Mouse (Mus musculus) ES-E14 (cell line): ENCODE measurements around the gene Usp18. TPM values are rescaled to one million over a fixed set of nuclear protein-coding genes. Genes with fewer than 3 reads are reported as not detected.

Experiments
- DNase-seq: peaks from one replicate; pipeline ENCODE4 v3.0.0-alpha.2; 2013; ENCODE audit warnings: low read depth, low spot score
- H3K27ac ChIP-seq: 2 replicates; pipeline ENCODE4 v1.5.1; 2012; ENCODE audit warnings: low read depth, mild to moderate bottlenecking, low read length, moderate library complexity, mixed read lengths; ENCODE audit not compliant: poor library complexity, insufficient read depth, severe bottlenecking
- H3K36me3 ChIP-seq: 2 replicates; pipeline ENCODE4 v1.6.1; 2012; ENCODE audit warnings: mild to moderate bottlenecking, low read length, moderate library complexity, mixed read lengths; ENCODE audit not compliant: control insufficient read depth, poor library complexity, insufficient read depth, severe bottlenecking
- H3K4me1 ChIP-seq, 2 experiments: fragments of 150-350 bp in 1 of 2; sonication (generic) in 1 of 2; 2 replicates each; pipeline ENCODE4 v1.6.1; 2012; ENCODE audit warnings: low read length in 2 of 2, mild to moderate bottlenecking in 1 of 2, mixed read lengths in 1 of 2; ENCODE audit not compliant: control insufficient read depth in 2 of 2, insufficient read depth in 2 of 2, poor library complexity in 1 of 2
- H3K4me3 ChIP-seq, 2 experiments: fragments of 150-350 bp in 1 of 2; sonication (generic) in 1 of 2; 2 replicates each; pipeline ENCODE4 v1.5.1; 2012; ENCODE audit warnings: low read length in 2 of 2, low read depth in 1 of 2, mild to moderate bottlenecking in 1 of 2, mixed read lengths in 1 of 2; ENCODE audit not compliant: insufficient read depth in 1 of 2, poor library complexity in 1 of 2, severe bottlenecking in 1 of 2
- H3K9ac ChIP-seq: 2 replicates; pipeline ENCODE4 v1.6.1; 2012; ENCODE audit warnings: low read depth, mild to moderate bottlenecking, low read length, mixed read lengths; ENCODE audit not compliant: poor library complexity, insufficient read depth, severe bottlenecking
- H3K9me3 ChIP-seq: fragments of 150-350 bp; sonication (generic); 2 replicates; pipeline ENCODE4 v1.6.1; 2012; ENCODE audit warnings: low read depth, mild to moderate bottlenecking, low read length; ENCODE audit not compliant: control insufficient read depth, insufficient read depth
- CHD2 ChIP-seq: IDR thresholded peaks from 2 replicates; pipeline ENCODE4 v1.6.1; 2014; ENCODE audit warnings: mild to moderate bottlenecking, low read depth, low read length, inconsistent platforms
- HCFC1 ChIP-seq: IDR thresholded peaks from 2 replicates; pipeline ENCODE4 v1.6.1; 2012; ENCODE audit warnings: low read length, inconsistent platforms, borderline replicate concordance; ENCODE audit not compliant: insufficient read depth
- MAFK ChIP-seq: IDR thresholded peaks from 2 replicates; pipeline ENCODE4 v1.6.1; 2014; ENCODE audit warnings: mild to moderate bottlenecking, low read depth, low read length, inconsistent platforms; ENCODE audit not compliant: insufficient read depth
- ZC3H11A ChIP-seq: IDR thresholded peaks from 2 replicates; pipeline ENCODE4 v1.6.1; 2012; ENCODE audit warnings: low read depth, mild to moderate bottlenecking, inconsistent platforms, low read length, borderline replicate concordance
- ZNF384 ChIP-seq: IDR thresholded peaks from 2 replicates; pipeline ENCODE4 v1.6.1; 2012; ENCODE audit warnings: low read depth, low read length, inconsistent platforms
- in situ Hi-C, 2 experiments: fragments of 600-800 bp; cut with MboI; formaldehyde crosslinking; loops; one replicate each; pipeline ENCODE4 v1.15.1; 2025; ENCODE audit warnings: low sequenced_read_pairs in 2 of 2, inconsistent platforms in 1 of 2; ENCODE audit not compliant: unreplicated experiment in 2 of 2
- total RNA-seq: library from RNA; depleted of rRNA; stranded (reverse); fragments of 300-350 nt; gene quantifications from 2 replicates; pipeline ENCODE4 v1.2.3, GENCODE M21; 2012

The Usp18 gene
- total RNA-seq, 1 experiment = 0.09 TPM

- Histone ChIP-seq H3K36me3 (no peaks in the 10 kb centered on the region), H3K4me3 (no peak overlapping the region), H3K4me1 (no peaks in the 10 kb centered on the region), H3K27ac (no peak overlapping the region), H3K9ac (no peak overlapping the region), H3K9me3 (no peaks in the 10 kb centered on the region)
- in situ Hi-C loops = no loop called here
- DNase-seq = no peak
- TF ChIP-seq CHD2 (no peak), HCFC1 (no peak)
Measured at GRCm38 (mm10) chr6:121216589-121217255, 29.0 kb upstream of the Usp18 start.

- DNase-seq = no peak
- in situ Hi-C loops = no loop called here
- Histone ChIP-seq H3K9ac (no peak overlapping the region), H3K4me3 (no peak overlapping the region), H3K4me1 (no peaks in the 10 kb centered on the region), H3K36me3 (no peaks in the 10 kb centered on the region), H3K27ac (no peak overlapping the region), H3K9me3 (no peaks in the 10 kb centered on the region)
- TF ChIP-seq ZC3H11A = no peak
- TF ChIP-seq HCFC1 = no peak
- no peak for TF ChIP-seq CHD2
- no peak for TF ChIP-seq ZNF384
- TF ChIP-seq MAFK = no peak
Measured at GRCm38 (mm10) chr6:121218002-121218401, 27.7 kb upstream of the Usp18 start.

GRCm38 (mm10) chr6:121219406-121219805, 26.3 kb upstream of the Usp18 start:
- Histone ChIP-seq H3K9ac (no peak overlapping the region), H3K36me3 (no peaks in the 10 kb centered on the region), H3K4me1 (peaks cover 0 to 3% of the 10 kb centered on the region in 2 experiments; a peak in 1 of 4 replicates), H3K27ac (no peak overlapping the region), H3K4me3 (no peak overlapping the region), H3K9me3 (no peaks in the 10 kb centered on the region)
- TF ChIP-seq ZC3H11A (no peak), MAFK (no peak)
- in situ Hi-C loops = no loop called here
- no peak for DNase-seq

GRCm38 (mm10) chr6:121220181-121220580, 25.5 kb upstream of the Usp18 start:
- TF ChIP-seq CHD2 (no peak), ZC3H11A (no peak), HCFC1 (no peak), ZNF384 (no peak), MAFK (no peak)
- no peak overlapping the region for H3K9ac ChIP-seq

More at GRCm38 (mm10) chr6:121220181-121220580, 25.5 kb upstream of the Usp18 start:
- Histone ChIP-seq H3K36me3 (no peaks in the 10 kb centered on the region), H3K27ac (no peak overlapping the region), H3K9me3 (no peaks in the 10 kb centered on the region), H3K4me3 (no peak overlapping the region), H3K4me1 (peaks cover 0 to 3% of the 10 kb centered on the region in 2 experiments; a peak in 2 of 4 replicates)
- DNase-seq = no peak
- in situ Hi-C loops = no loop called here
